Mouse (Mus musculus) neural tube, embryonic 11.5 days (tissue): Measurements from ENCODE around the gene Spsb4. TPM values are rescaled to one million over a fixed set of nuclear protein-coding genes. Genes with fewer than 3 reads are reported as not detected.

Experiments used
- ATAC-seq: fragments of 200-750 bp; cut with Nextera tagmentation; 2 replicates; pipeline ENCODE4 v1.8.0; 2017; ENCODE audit warnings: moderate number of reproducible peaks, mild to moderate bottlenecking, moderate TSS enrichment, moderate library complexity; ENCODE audit not compliant: insufficient read depth, low FRiP score, low TSS enrichment
- DNase-seq: peaks from one replicate; pipeline ENCODE4 v3.0.0-alpha.2; 2015; ENCODE audit warnings: low spot score
- H3K27ac ChIP-seq: fragments of 300-500 bp; sonication (generic); 2 replicates; pipeline ENCODE4 v1.5.1; 2014; ENCODE audit warnings: low read depth, mild to moderate bottlenecking, low read length
- H3K27me3 ChIP-seq: fragments of 300-500 bp; sonication (generic); 2 replicates; pipeline ENCODE4 v1.6.1; 2014; ENCODE audit warnings: mild to moderate bottlenecking, low read length, mixed read lengths; ENCODE audit not compliant: control insufficient read depth, insufficient read depth
- H3K36me3 ChIP-seq: fragments of 300-500 bp; sonication (generic); 2 replicates; pipeline ENCODE4 v1.6.1; 2014; ENCODE audit warnings: mild to moderate bottlenecking, low read length, moderate library complexity, mixed read lengths; ENCODE audit not compliant: control insufficient read depth, insufficient read depth
- H3K4me1 ChIP-seq: fragments of 300-500 bp; sonication (generic); 2 replicates; pipeline ENCODE4 v1.6.1; 2014; ENCODE audit warnings: low read length, mixed read lengths; ENCODE audit not compliant: control insufficient read depth, insufficient read depth
- H3K4me2 ChIP-seq: fragments of 300-500 bp; sonication (generic); 2 replicates; pipeline ENCODE4 v1.6.1; 2014; ENCODE audit warnings: low read depth, mild to moderate bottlenecking, moderate library complexity
- H3K4me3 ChIP-seq: fragments of 300-500 bp; sonication (generic); 2 replicates; pipeline ENCODE4 v1.5.1; 2014; ENCODE audit warnings: low read depth, low read length
- H3K9ac ChIP-seq: fragments of 300-500 bp; sonication (generic); 2 replicates; pipeline ENCODE4 v1.6.1; 2014; ENCODE audit warnings: mild to moderate bottlenecking, low read length
- H3K9me3 ChIP-seq: fragments of 300-500 bp; sonication (generic); 2 replicates; pipeline ENCODE4 v1.6.1; 2016; ENCODE audit warnings: low read length; ENCODE audit not compliant: control insufficient read depth
- WGBS: fragments of 180-500 bp; shearing (Covaris S2); extraction: QIAGEN DNeasy Blood & Tissue Kit; methylation state at CpG from one replicate; pipeline ENCODE4 v1.1.7; 2014; 5-methylcytosine and 5-hydroxymethylcytosine counted together
- polyA plus RNA-seq: library from polyadenylated mRNA; unstranded; fragments of >200 nt; fragmentation: Nextera tagmentation; extraction: Ambion mirVana; gene quantifications from 2 replicates; pipeline ENCODE4 v1.2.1, GENCODE M21; 2014

Spsb4 gene
- polyA plus RNA-seq, 1 experiment from 2014 or later = 125 TPM

DNA sequence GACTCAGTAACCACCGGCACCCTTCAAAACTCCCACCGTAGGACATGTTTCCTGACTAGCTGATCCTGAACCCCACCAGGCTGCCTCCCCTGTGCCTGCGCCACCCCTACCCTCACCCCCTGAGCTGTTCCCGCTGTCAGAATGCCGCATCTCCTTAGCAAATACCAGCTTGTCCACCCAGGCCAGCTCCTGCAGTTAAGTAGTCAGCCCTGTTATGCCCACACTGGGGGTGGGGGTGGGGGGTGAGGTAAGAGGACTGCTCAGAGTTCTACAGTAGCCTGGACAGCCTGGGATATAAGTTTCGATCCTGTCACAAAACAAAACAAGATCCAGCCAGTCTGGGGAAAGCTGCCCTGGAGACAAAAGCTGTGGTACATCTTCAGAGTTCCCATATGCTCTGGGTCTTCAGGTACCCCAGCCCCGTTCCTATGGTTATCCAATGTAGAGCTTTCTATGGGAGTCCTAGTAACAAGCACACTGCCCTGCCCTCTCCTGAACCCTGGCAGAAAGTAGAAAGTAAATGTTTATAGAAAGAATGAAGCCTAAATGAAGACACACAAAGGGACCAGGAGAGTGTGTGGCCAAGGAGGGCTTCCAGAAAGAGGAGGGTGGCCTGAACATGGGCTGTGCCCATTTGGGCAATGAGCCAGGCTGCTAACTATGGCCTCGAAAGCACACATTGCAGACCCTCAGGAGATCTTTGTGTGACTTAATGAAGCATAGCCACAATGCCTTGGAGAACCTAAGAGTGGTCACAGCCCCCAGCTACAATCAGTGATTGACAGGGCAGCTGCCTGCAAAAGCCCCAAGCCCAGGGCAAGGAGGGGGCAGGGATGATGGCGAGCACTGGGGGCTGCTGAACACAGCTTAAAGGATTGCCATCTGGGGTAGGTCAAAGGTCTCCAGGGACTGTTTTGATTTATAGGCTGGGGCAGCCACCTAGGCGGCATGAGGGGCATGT, 38.3 kb downstream of the Spsb4 start:
- H3K4me3 ChIP-seq = no peak overlapping the region
- H3K27ac ChIP-seq = peak overlapping the region; percentile 94
- H3K36me3 ChIP-seq = no peaks in the 10 kb centered on the region
- peak overlapping the region; percentile 30 for H3K4me2 ChIP-seq
- peak; percentile 93 for ATAC-seq
- peaks cover 76% of the 10 kb centered on the region for H3K4me1 ChIP-seq
- DNase-seq = peak; percentile 86
- 16% methylated on average over 10 of the region's 10 CpGs for WGBS
- peak overlapping the region; percentile 49 for H3K9ac ChIP-seq
- no peaks in the 10 kb centered on the region for H3K27me3 ChIP-seq
- H3K9me3 ChIP-seq = no peaks in the 10 kb centered on the region

GRCm38 (mm10) chr9:96979417-96980030, 39.1 kb downstream of the Spsb4 start:
- no peak overlapping the region for H3K4me3 ChIP-seq
- H3K9ac ChIP-seq = peak overlapping the region; percentile 49
- H3K4me1 ChIP-seq = peaks cover 70% of the 10 kb centered on the region
- peak; percentile 46 for DNase-seq
- no peaks in the 10 kb centered on the region for H3K9me3 ChIP-seq
- peak; percentile 13; the same call in 1 of the 2 replicates for ATAC-seq
- peak overlapping the region; percentile 30 for H3K4me2 ChIP-seq
- no peaks in the 10 kb centered on the region for H3K27me3 ChIP-seq
- peak overlapping the region; percentile 94 for H3K27ac ChIP-seq
- 13% methylated on average over 13 of the region's 13 CpGs for WGBS
- no peaks in the 10 kb centered on the region for H3K36me3 ChIP-seq

DNA sequence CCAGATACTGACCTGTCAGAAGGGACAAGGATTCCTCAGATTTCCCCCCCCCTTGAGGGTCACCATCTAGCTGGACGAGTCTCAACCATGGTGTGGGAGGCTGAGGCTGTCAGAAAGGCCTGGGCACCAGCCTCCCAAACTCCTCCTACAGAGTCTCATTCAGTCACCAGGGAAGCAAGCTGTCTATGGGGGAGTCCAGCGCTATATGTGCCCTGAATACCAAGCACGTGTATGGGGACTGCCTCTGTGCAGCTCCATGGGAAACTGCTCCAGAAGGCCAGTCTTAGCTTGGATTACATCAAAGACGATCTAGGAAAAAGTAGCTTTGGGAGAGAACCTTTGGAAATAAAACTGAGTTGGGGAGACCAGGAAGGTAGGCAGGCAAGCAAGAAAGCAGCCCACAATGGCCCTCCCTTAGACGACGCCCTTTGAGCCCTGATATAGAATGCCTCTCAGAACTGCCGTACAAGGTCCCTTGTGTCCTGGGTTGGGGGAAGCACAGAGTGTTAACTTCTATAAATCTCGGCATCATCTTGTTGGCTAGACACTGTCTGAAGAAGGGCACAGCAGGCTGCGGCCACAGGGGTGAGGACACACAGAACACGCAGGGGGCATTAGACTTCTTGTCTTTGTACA, 40.4 kb downstream of the Spsb4 start:
- peak overlapping the region; percentile 94 for H3K27ac ChIP-seq
- no peak overlapping the region; the same call in 1 of the 2 replicates for H3K4me2 ChIP-seq
- H3K4me1 ChIP-seq = peaks cover 65% of the 10 kb centered on the region
- H3K36me3 ChIP-seq = no peaks in the 10 kb centered on the region
- no peaks in the 10 kb centered on the region for H3K9me3 ChIP-seq
- DNase-seq (peak; percentile 63), ATAC-seq (no peak)
- no peak overlapping the region for H3K9ac ChIP-seq
- H3K27me3 ChIP-seq = no peaks in the 10 kb centered on the region
- 29% methylated on average over 10 of the region's 10 CpGs for WGBS
- no peak overlapping the region for H3K4me3 ChIP-seq

- DNase-seq = no peak
These were observed 41.1 kb downstream of the Spsb4 start for GRCm38 (mm10) chr9:96977287-96978145.

GRCm38 (mm10) chr9:96973091-96973490, 45.6 kb downstream of the Spsb4 start:
- Histone ChIP-seq H3K27me3 (no peaks in the 10 kb centered on the region), H3K9me3 (no peaks in the 10 kb centered on the region), H3K4me2 (no peak overlapping the region), H3K27ac (peak overlapping the region; percentile 61), H3K4me1 (peaks cover 35% of the 10 kb centered on the region), H3K36me3 (no peaks in the 10 kb centered on the region), H3K4me3 (no peak overlapping the region), H3K9ac (no peak overlapping the region)
- ATAC-seq = no peak
- no peak for DNase-seq
- WGBS = 77% methylated on average over 9 of the region's 9 CpGs

More at GRCm38 (mm10) chr9:96977287-96978145, 41.1 kb downstream of the Spsb4 start:
- peaks cover 63% of the 10 kb centered on the region for H3K4me1 ChIP-seq
- no peaks in the 10 kb centered on the region for H3K27me3 ChIP-seq
- no peak overlapping the region for H3K4me3 ChIP-seq
- no peaks in the 10 kb centered on the region for H3K36me3 ChIP-seq
- no peak for ATAC-seq
- H3K27ac ChIP-seq = peak overlapping the region; percentile 94
- no peak overlapping the region for H3K4me2 ChIP-seq
- H3K9ac ChIP-seq = no peak overlapping the region
- H3K9me3 ChIP-seq = no peaks in the 10 kb centered on the region
- 36% methylated on average over 13 of the region's 13 CpGs for WGBS

DNA sequence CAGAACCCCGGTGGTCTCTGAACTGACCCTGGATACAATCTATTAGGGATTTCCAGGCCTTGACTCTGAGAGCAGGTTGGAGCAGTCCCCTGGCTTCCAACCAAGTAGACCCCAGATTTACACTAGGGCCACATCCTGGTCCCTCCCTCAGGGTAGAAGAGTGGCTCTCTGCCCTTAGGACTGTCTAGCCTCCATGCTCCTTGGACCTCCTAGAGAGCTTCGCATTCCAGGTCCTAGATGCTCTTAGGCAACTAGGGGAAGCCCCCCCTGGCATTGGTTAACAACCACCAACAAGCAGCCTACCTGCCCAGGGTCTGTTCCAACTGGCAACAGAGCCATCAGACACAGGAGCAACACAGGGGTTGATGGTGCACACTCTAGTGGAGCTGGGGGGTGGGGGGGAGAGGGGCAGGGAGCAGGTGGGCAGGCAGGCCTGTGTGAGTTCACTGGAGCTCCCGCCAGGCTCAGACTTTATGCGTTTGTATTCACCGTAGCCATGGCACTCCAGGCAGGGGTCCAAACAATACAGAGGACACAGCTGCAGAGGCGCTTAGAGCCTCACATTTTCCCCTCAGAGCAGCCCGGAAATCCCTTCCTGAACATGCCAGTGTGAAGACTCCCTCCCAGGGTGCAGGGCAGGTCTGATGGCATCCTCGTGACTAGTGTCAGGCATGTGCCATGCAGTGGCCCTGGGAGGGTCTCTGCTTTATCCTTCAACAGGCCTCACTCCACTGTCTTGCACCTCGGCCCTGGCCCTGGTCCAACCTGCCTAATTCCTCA, 46.8 kb downstream of the Spsb4 start:
- Histone ChIP-seq H3K4me1 (peaks cover 24% of the 10 kb centered on the region), H3K9ac (no peak overlapping the region; the same call in 1 of the 2 replicates)
- WGBS = 36% methylated on average over 9 of the region's 9 CpGs

GRCm38 (mm10) chr9:96967516-96967915, 51.1 kb downstream of the Spsb4 start:
- WGBS = 90% methylated on average over 1 of the region's 1 CpGs
- H3K4me2 ChIP-seq = no peak overlapping the region
- no peak overlapping the region for H3K4me3 ChIP-seq
- H3K36me3 ChIP-seq = no peaks in the 10 kb centered on the region
- DNase-seq = no peak
- no peak overlapping the region for H3K9ac ChIP-seq
- ATAC-seq = no peak
- no peak overlapping the region for H3K27ac ChIP-seq
- H3K9me3 ChIP-seq = no peaks in the 10 kb centered on the region
- no peaks in the 10 kb centered on the region for H3K27me3 ChIP-seq
- H3K4me1 ChIP-seq = peaks cover 23% of the 10 kb centered on the region

More for the DNA sequence above, 46.8 kb downstream of the Spsb4 start:
- Histone ChIP-seq H3K4me2 (no peak overlapping the region), H3K27ac (peak overlapping the region; percentile 61), H3K36me3 (no peaks in the 10 kb centered on the region), H3K27me3 (no peaks in the 10 kb centered on the region), H3K4me3 (no peak overlapping the region), H3K9me3 (no peaks in the 10 kb centered on the region)
- DNase-seq (peak; percentile 66), ATAC-seq (peak; percentile 80)
